Mouse (Mus musculus): ENCODE measurements around the gene Tmem200b.

DNA sequence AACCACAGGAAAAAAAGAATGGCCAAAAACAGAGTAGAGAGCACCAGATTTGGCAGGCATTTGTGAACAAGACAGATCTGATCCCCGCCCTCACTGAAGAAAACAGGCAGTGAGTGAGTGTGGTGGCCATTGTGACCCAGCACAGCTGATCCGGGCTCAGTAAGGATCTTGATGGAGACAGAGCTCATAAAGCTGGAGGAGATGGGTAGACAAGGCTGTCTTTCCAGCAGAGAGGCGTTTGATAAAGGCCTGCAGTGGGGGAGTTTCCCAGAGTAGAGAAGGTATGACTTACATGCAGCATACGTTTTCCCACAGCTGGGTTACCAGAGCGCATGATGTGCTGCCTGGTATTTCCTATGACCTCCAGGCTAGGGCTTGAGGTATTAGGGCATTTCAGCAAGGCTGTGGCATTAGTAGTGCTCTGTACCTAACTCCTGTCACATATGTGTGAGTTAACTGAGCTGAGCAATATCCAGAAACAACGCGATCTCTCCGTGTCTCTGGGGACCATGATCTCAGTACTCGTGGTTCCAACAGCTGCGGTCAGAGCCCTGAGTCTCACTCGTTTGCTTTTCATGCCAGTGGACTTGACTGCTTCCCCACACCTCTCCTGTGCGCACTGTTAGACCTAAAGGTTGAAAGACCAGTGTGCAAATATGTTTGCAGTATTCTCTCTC, 22.9 kb upstream of the Tmem200b start:
- TF ChIP-seq CTCF (IDR thresholded peaks at IDR 0.05; ENCODE audit: insufficient read depth, low read depth, low read length) (no peak), POLR2A (IDR thresholded peaks at IDR 0.05; ENCODE audit: insufficient read depth, low read depth, low read length) (no peak)

Data from olfactory bulb, adult 2 months (tissue).